Mouse (Mus musculus): ENCODE results near the gene Gm2075. TPM values are rescaled to one million over a fixed set of nuclear protein-coding genes. Genes with fewer than 3 reads are reported as not detected.
"Not testable (repeated sequence)": the region's sequence is repeated elsewhere in the genome, so short reads cannot be mapped to it uniquely, and the experiment has no call there.

The Gm2075 gene
- polyA plus RNA-seq (2015; fragmentation: Nextera tagmentation; extraction: Ambion mirVana) = not detected in 2 replicates

DNA sequence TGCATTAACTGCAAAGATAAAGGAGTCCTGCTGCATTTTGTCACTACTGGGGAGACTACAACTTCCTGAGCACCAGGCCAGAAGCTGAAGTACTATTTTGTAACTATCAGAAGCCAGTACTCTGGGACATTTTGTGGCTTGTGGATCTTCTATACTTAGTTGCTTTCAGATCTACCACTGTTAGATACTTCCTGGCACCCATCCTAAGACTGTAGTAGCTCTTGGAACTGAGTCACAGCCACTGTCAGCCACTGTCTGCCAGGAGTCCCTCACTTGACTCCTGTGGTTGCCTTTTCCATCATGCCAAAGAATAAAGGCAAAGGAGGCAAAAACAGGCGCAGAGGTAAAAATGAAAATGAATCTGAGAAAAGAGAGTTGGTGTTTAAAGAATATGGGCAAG, at the start of gene Gm2075:
Gene Gm2075, plus strand, starts transcription at position 301 of the 400 bp plus-strand sequence.
- ATAC-seq (replicated peaks); H3K4me2 ChIP-seq; H3K9ac ChIP-seq; H3K36me3 ChIP-seq (replicated peaks); H3K4me1 ChIP-seq; H3K9me3 ChIP-seq; H3K27ac ChIP-seq; H3K27me3 ChIP-seq (replicated peaks); H3K4me3 ChIP-seq: not testable (repeated sequence)
- WGBS = 60% methylated on average over 1 of the region's 1 CpGs

- not testable (repeated sequence) for H3K4me3 ChIP-seq; ATAC-seq (replicated peaks); H3K9me3 ChIP-seq; H3K27me3 ChIP-seq (replicated peaks); H3K4me1 ChIP-seq; H3K4me2 ChIP-seq; H3K9ac ChIP-seq; H3K27ac ChIP-seq; H3K36me3 ChIP-seq (replicated peaks)
These were observed 27.6 kb upstream of the Gm2075 start for GRCm38 (mm10) chr12:87984000-87984399.

DNA sequence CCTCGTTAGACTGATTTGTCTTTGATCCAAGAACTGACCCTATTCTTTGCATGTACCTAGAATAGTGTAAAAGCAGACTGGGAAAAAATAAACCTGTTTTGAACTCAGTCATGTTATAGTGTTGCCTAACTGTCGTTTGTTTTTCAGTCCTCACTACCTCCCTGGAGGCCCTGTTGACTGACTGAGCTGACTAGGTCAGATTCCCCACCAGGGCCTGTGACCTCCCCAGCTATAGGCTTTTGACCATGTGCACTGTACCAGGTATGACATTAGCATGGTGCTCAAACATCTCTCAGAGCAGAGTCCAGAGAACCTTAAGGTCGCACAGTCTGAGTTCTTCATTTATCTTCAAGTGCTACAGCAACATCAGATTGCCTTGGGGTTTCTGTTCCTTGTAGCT, 7.5 kb upstream of the Gm2075 start:
- 75% methylated on average over 3 of the region's 3 CpGs for WGBS
- H3K9me3 ChIP-seq; H3K27me3 ChIP-seq (replicated peaks); H3K4me1 ChIP-seq; H3K36me3 ChIP-seq (replicated peaks); ATAC-seq (replicated peaks); H3K27ac ChIP-seq; H3K4me3 ChIP-seq; H3K4me2 ChIP-seq; H3K9ac ChIP-seq: not testable (repeated sequence)

DNA sequence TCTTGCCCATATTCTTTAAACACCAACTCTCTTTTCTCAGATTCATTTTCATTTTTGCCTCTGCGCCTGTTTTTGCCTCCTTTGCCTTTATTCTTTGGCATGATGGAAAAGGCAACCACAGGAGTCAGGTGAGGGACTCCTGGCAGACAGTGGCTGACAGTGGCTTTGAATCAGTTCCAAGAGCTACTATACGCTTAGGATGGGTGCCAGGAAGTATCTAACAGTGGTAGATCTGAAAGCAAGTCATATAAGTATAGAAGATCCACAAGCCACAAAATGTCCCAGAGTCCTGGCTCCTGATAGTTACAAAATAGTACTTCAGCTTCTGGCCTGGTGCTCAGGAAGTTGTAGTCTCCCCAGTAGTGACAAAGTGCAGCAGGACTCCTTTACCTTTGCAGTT, 7.0 kb downstream of the Gm2075 start, which contains the start of gene Gm6803:
Gene Gm6803, minus strand, starts transcription at position 101 of the 400 bp plus-strand sequence.
- not testable (repeated sequence) for H3K4me1 ChIP-seq; H3K9me3 ChIP-seq; ATAC-seq (replicated peaks); H3K4me2 ChIP-seq; H3K36me3 ChIP-seq (replicated peaks); H3K27ac ChIP-seq; H3K27me3 ChIP-seq (replicated peaks); H3K4me3 ChIP-seq; H3K9ac ChIP-seq
- 77% methylated on average over 2 of the region's 2 CpGs for WGBS

- not testable (repeated sequence) for ATAC-seq (replicated peaks); H3K9me3 ChIP-seq; H3K4me1 ChIP-seq; H3K9ac ChIP-seq; H3K36me3 ChIP-seq (replicated peaks); H3K27me3 ChIP-seq (replicated peaks); H3K4me2 ChIP-seq; H3K4me3 ChIP-seq; H3K27ac ChIP-seq
- WGBS = 87% methylated on average over 1 of the region's 1 CpGs
These were observed 15.1 kb downstream of the Gm2075 start, which contains the start of gene Gm2056 for GRCm38 (mm10) chr12:88026704-88027103. TSS of gene Gm2056 (plus strand) at chr12:88027004.

DNA sequence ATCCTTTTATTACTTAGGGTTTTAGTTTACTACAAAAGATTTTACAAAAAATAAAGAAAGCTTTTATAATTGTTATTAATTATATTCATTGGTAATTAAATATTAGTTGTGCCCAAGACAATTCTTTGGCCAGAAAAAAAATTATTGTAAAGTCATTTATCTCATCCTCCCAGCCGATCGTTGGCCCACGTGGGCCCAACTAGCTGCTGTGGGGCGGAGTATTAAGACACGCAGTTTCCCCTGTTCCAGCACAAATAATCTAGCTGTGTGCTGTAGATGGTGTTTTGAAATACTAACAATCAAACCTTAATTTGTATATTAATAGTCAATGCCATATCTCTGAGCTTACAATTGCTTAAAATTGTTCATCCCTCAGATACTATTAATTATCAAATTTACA, 20.6 kb downstream of the Gm2075 start:
- not testable (repeated sequence) for H3K4me3 ChIP-seq; H3K9ac ChIP-seq; H3K4me1 ChIP-seq; H3K4me2 ChIP-seq; ATAC-seq (replicated peaks); H3K36me3 ChIP-seq (replicated peaks); H3K27me3 ChIP-seq (replicated peaks); H3K27ac ChIP-seq
- H3K9me3 ChIP-seq = 0 out of 2 replicates have a peak, but pooled peaks cover 12% of the 10 kb centered on the region
- WGBS = 93% methylated on average over 5 of the region's 5 CpGs

- not testable (repeated sequence) for H3K4me2 ChIP-seq; H3K9ac ChIP-seq; H3K27ac ChIP-seq; H3K4me3 ChIP-seq; H3K27me3 ChIP-seq (replicated peaks); H3K4me1 ChIP-seq; H3K9me3 ChIP-seq; H3K36me3 ChIP-seq (replicated peaks); ATAC-seq (replicated peaks)
These were observed 27.4 kb downstream of the Gm2075 start for GRCm38 (mm10) chr12:88039062-88039461.

DNA sequence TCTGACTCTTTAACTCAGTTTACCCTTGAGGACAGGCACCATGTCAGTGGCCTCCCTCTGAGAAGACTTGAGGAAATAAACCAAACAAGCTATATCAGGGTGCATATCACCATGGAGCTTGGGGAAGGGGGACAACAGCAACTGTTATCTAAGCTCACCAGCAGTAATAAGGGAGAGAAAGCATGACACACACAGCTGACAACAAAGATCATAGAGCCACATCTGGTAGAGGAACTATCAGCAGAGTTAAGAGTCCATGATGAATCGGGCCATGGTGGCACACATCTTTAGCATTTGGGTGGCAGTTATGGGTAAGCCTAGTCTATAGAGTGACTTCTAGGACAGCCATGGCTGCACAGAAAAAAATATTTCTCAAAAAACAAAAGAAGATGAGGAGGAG, 28.1 kb downstream of the Gm2075 start:
- H3K4me3 ChIP-seq; H3K9me3 ChIP-seq; H3K36me3 ChIP-seq (replicated peaks); H3K4me1 ChIP-seq; H3K27me3 ChIP-seq (replicated peaks); H3K9ac ChIP-seq; ATAC-seq (replicated peaks); H3K27ac ChIP-seq; H3K4me2 ChIP-seq: not testable (repeated sequence)
- 100% methylated on average over 1 of the region's 1 CpGs for WGBS

DNA sequence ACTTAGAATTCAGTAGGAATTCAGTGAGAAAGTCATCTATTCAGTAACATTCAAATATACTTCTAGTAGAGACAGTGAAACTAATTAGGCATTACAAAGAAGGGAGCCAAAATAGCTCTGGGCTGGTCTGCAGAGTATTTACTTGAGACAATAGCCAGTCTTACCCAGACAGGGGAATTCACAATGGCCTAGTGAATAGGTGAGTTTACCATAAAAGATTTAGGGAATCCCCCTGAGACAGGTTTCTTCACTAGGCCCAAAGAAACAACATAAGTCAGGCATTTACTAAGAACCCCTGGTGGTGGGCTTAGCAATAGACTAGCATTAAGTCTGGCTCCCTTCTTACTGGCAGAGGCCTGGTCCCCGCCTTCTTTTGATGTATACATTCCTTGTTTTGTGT, 33.6 kb downstream of the Gm2075 start:
- not testable (repeated sequence) for H3K36me3 ChIP-seq (replicated peaks); H3K27me3 ChIP-seq (replicated peaks); ATAC-seq (replicated peaks); H3K4me2 ChIP-seq; H3K27ac ChIP-seq; H3K9me3 ChIP-seq; H3K9ac ChIP-seq; H3K4me1 ChIP-seq; H3K4me3 ChIP-seq
- 77% methylated on average over 1 of the region's 1 CpGs for WGBS

Other genes starting within 250 kb of the Gm2075 start
- gene Gm21319, start 236.1 kb upstream of the Gm2075 start, polyA plus RNA-seq (2015; fragmentation: Nextera tagmentation; extraction: Ambion mirVana) = not detected in 2 replicates
- gene Gm21936, start 216.3 kb upstream of the Gm2075 start, polyA plus RNA-seq (2015; fragmentation: Nextera tagmentation; extraction: Ambion mirVana) = not detected in 2 replicates
- not detected in 2 replicates for gene BB287469, start 195.3 kb upstream of the Gm2075 start, polyA plus RNA-seq (2015; fragmentation: Nextera tagmentation; extraction: Ambion mirVana)
- not detected in 2 replicates for gene Gm2001, start 169.5 kb upstream of the Gm2075 start, polyA plus RNA-seq (2015; fragmentation: Nextera tagmentation; extraction: Ambion mirVana)
- gene Gm2016, start 137.8 kb upstream of the Gm2075 start, polyA plus RNA-seq (2015; fragmentation: Nextera tagmentation; extraction: Ambion mirVana) = not detected in 2 replicates
- not detected in 2 replicates for gene Gm2022, start 116.5 kb upstream of the Gm2075 start, polyA plus RNA-seq (2015; fragmentation: Nextera tagmentation; extraction: Ambion mirVana)
- not detected in 2 replicates for gene Gm2035, start 92.0 kb upstream of the Gm2075 start, polyA plus RNA-seq (2015; fragmentation: Nextera tagmentation; extraction: Ambion mirVana)
- gene Gm2042, start 57.8 kb upstream of the Gm2075 start, polyA plus RNA-seq (2015; fragmentation: Nextera tagmentation; extraction: Ambion mirVana) = not detected in 2 replicates
- not detected in 2 replicates for gene Gm6803, start 6.9 kb downstream of the Gm2075 start, polyA plus RNA-seq (2015; fragmentation: Nextera tagmentation; extraction: Ambion mirVana)
- gene Gm2056, start 15.2 kb downstream of the Gm2075 start, polyA plus RNA-seq (2015; fragmentation: Nextera tagmentation; extraction: Ambion mirVana) = not detected in 2 replicates
- gene Gm16368, start 71.8 kb downstream of the Gm2075 start, polyA plus RNA-seq (2015; fragmentation: Nextera tagmentation; extraction: Ambion mirVana) = not detected in 2 replicates
- not detected in 2 replicates for gene Gm10436, start 170.3 kb downstream of the Gm2075 start, polyA plus RNA-seq (2015; fragmentation: Nextera tagmentation; extraction: Ambion mirVana)
- gene Gm8332, start 238.3 kb downstream of the Gm2075 start, polyA plus RNA-seq (2015; fragmentation: Nextera tagmentation; extraction: Ambion mirVana) = not detected in 2 replicates